Comparison of ENCODE assay signal across 8 mouse cellular contexts in the genomic region with DNA sequence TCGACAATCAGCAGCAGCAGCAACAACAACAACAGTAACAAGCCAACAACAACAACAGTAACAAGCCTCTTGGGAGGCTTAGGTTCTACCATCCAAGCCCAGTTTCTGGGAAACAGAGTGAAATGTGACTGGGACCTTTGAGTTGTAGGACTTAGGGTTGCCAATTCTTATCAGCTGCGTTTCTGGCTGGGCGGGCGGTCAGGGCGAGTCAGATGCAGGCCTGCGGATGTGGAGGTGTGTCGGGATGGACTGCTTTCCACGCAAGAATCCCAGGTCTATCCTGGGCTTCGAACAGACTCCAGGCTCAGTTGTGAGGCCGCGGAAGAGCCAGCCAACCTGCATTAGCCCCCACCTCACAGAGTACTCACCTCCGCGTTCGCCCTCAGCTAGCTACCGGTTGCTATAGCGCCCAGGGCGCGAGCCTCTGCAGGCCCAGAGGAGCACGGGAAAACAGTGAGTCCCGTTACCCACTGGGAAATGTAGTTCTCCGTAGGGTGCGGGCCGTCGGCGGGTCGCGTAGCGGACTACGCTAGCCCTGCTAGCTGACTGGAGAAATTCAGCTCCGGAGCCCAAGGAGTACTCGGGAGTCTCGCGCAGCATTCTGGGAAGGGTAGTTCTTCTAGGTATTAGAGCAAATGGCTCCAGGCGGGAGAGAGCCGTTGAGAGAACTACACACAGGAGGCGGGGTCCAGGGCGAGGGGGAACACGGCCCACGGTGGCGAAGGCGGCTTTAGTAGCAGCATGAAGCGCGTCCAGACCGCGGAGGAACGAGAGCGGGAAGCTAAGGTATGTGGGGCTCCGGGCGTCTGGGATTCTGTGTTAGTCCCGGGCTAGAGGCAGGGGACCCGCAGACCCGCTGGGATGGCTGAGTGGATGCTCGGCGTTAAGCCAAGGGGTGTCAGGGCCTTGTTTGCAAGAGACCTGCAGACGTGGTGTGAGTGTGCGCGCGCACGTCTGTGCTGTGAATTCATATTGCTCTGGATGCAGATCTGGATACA. TPM values are rescaled to one million over a fixed set of nuclear protein-coding genes. Genes with fewer than 3 reads are reported as not detected.
DNase-seq lines count a peak whose midpoint lies in the region; ATAC-seq and TF ChIP-seq lines count a peak whose summit lies in the region.

Rpgrip1l (minus strand) TSS at position 428 of the 998 bp plus-strand sequence.
Fto (plus strand) TSS at position 691 of the 998 bp plus-strand sequence.

- H3K4me3 ChIP-seq in hindbrain, embryonic 10.5 days: peak within 1 kb of the TSS; percentile 85
- peak within 1 kb of the TSS; percentile 74 for H3K4me3 ChIP-seq in lung, postnatal 0 days (ENCODE audit: low read depth, low read length)

- no peaks in the 10 kb centered on the region for H3K9me3 ChIP-seq in hindbrain, embryonic 10.5 days
- no peaks in the 10 kb centered on the region for H3K9me3 ChIP-seq in lung, postnatal 0 days (ENCODE audit: low read length)

- peak within 1 kb of the TSS; percentile 97 for H3K27ac ChIP-seq in hindbrain, embryonic 10.5 days
- H3K27ac ChIP-seq in lung, postnatal 0 days (ENCODE audit: low read length): peak within 1 kb of the TSS; percentile 77

- peaks cover 28% of the 10 kb centered on the region for H3K4me1 ChIP-seq in hindbrain, embryonic 10.5 days (replicated peaks)
- H3K4me1 ChIP-seq in lung, postnatal 0 days (ENCODE audit: insufficient read depth, low read depth, low read length): peaks cover 9% of the 10 kb centered on the region; the same call in 1 of the 2 replicates

- peak; percentile 98 for ATAC-seq in frontal cortex, adult (ENCODE audit: low TSS enrichment)
- peak; percentile 99 for ATAC-seq in lung, postnatal 0 days

- H3K4me2 ChIP-seq in lung, postnatal 0 days (replicated peaks; ENCODE audit: low read depth, low read length): peak within 1 kb of the TSS; percentile 65

- TF ChIP-seq CTCF in lung, postnatal 0 days (IDR thresholded peaks at IDR 0.05): no peak

- H3K9ac ChIP-seq in lung, postnatal 0 days (replicated peaks; ENCODE audit: low read depth): peak within 1 kb of the TSS; percentile 68

- no peak for TF ChIP-seq EP300 in lung, postnatal 0 days (IDR thresholded peaks at IDR 0.05)

- H3K36me3 ChIP-seq in hindbrain, embryonic 10.5 days: peaks cover 6% of the 10 kb centered on the region; the same call in 1 of the 2 replicates
- no peaks in the 10 kb centered on the region for H3K36me3 ChIP-seq in lung, postnatal 0 days (ENCODE audit: insufficient read depth, low read length)

- peak; percentile 100 for DNase-seq in MN1 (ENCODE audit: low spot score)
- DNase-seq in cerebellum, adult 9-10 months: peak; percentile 99
- peak; percentile 97 for DNase-seq in hindbrain, embryonic 10.5 days (ENCODE audit: low spot score)
- peak; percentile 99 for DNase-seq in layer of hippocampus, adult 9-11 months
- DNase-seq in lung, postnatal 0 days (ENCODE audit: low spot score): peak; percentile 100
- peak; percentile 86 for DNase-seq in ovary, postnatal 14 days (ENCODE audit: low spot score)
- peak; percentile 96 for DNase-seq in thymus, postnatal 14 days

- under 1% methylated on average over 59 of the region's 59 CpGs for WGBS in hindbrain, embryonic 10.5 days
- under 1% methylated on average over 59 of the region's 59 CpGs for WGBS in lung, postnatal 0 days

- no peaks in the 10 kb centered on the region for H3K27me3 ChIP-seq in hindbrain, embryonic 10.5 days (ENCODE audit: insufficient read depth, poor library complexity, severe bottlenecking)
- no peaks in the 10 kb centered on the region for H3K27me3 ChIP-seq in lung, postnatal 0 days (replicated peaks; ENCODE audit: insufficient read depth, low read length)

RNA-seq across cellular contexts. Expression of gene Rpgrip1l, which starts in this region (rescaled TPM):
- 8.9 and 12.9 TPM in 2 replicates for polyA plus RNA-seq in hindbrain, embryonic 10.5 days (2016; fragmentation: Nextera tagmentation; extraction: Ambion mirVana)
- 6.0 and 8.0 TPM in 2 replicates for polyA plus RNA-seq in lung, postnatal 0 days (2015; fragmentation: Nextera tagmentation; extraction: Ambion mirVana)

RNA-seq across cellular contexts. Expression of gene Fto, which starts in this region (rescaled TPM):
- polyA plus RNA-seq in hindbrain, embryonic 10.5 days (2016; fragmentation: Nextera tagmentation; extraction: Ambion mirVana): 89.1 and 103 TPM in 2 replicates
- polyA plus RNA-seq in lung, postnatal 0 days (2015; fragmentation: Nextera tagmentation; extraction: Ambion mirVana): 29.8 and 31.9 TPM in 2 replicates

Comparison
In these comparisons a context has a peak if more than half of its experiments do, and no peak if none do; other contexts are left out.
1. Peak in every context shown above with its lines: DNase-seq, ATAC-seq, H3K4me3 ChIP-seq and H3K27ac ChIP-seq.